Mouse (Mus musculus): Measurements from ENCODE around the gene Icam5. TPM values are rescaled to one million over a fixed set of nuclear protein-coding genes. Genes with fewer than 3 reads are reported as not detected.

Icam5 gene
- under 1 TPM; 0.18 to 0.29 TPM for total RNA-seq (2023)

DNA sequence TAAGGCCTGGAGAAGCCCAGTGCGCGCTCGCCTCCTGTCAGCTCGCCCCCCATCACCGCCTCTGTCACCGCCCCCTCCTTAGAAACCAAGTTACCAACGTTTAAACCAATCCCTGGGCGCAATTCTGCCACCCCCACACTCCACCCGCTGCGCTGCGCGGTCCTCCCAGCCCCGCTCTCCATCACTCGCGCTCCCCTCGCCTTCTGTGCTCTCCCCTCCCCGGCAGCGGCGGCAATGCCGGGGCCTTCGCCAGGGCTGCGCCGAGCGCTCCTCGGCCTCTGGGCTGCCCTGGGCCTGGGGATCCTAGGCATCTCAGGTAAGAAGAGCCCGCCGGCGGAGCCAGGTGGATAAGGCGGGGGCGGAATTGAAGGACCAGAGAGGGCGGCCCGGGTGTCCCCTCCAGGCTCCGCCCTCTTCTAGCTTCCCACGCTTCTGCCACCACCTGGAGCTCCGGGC lies at the start of gene Icam5:
Gene Icam5, plus strand, starts transcription at position 178 of the 456 bp plus-strand sequence.

DNA sequence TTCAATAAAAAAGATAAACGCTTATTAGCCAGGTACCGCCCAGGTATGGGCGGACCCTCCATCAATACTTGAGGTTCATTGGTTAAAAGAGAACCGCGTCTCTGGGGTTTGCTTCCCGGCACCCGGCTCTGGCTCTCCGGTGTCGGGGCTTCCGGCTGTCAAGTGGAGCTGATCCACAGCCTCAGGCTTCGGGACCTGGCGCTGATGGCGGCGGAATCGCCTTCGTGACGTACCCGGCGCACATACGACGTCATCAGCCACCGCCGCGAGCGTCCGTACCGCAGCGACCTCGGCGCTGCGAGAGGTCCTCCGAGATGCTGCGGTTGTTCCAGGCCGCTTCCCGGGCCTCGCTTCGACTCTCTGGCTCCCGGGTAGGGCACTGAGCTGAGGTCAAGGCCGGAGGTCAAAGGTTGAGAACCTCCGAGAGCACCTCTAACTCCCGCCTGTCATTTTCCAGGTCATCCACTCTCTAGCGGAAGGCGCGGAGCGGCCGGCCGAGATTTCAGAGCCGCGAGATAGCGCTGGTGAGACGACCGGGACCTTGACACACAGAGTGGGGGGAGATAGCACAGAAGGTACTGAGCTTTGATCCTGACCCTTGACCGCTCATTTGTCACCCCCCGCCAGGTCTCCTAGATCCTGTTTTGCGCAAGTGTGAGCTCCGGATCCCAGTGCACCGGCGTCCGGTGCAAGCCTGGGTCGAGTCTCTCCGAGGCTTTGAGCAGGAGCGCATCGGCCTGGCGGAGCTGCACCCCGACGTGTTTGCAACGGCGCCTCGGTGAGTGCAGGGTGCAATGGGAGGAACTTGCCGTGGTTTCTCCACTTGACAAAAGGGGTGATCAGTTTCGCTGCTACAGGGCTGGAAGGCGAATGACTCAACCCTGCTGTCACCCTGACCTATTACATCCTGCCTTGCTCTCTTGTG lies 29.0 kb upstream of the Icam5 start, which contains the start of gene Mrpl4:
Gene Mrpl4, plus strand, starts transcription at position 112 of the 925 bp plus-strand sequence.

DNA sequence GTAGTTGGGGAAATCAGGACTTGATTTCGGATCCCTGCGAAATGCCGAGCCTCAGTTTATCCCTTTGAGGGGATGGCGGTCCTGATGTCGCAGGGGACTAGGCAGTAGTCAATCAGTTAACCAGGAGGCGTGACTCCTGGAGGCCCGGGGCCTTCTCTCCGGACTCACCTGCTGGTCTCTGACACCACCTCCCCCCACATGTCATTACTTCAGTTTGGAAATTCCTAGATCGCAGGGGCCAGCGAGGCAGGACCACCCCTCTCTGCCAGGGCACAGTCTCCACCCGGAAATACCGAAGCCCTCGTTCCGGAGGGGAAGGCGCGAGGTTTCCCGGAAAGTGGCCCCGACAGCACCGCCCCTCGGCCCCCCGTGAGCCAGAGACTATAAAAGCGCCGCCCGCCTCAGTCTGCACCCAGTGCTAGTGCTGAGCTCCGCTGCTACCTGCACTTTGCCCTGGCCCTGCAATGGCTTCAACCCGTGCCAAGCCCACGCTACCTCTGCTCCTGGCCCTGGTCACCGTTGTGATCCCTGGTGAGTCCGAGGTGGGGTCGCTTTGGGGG lies 16.2 kb upstream of the Icam5 start, which contains the start of gene Icam1:
Gene Icam1, plus strand, starts transcription at position 415 of the 560 bp plus-strand sequence.

DNA sequence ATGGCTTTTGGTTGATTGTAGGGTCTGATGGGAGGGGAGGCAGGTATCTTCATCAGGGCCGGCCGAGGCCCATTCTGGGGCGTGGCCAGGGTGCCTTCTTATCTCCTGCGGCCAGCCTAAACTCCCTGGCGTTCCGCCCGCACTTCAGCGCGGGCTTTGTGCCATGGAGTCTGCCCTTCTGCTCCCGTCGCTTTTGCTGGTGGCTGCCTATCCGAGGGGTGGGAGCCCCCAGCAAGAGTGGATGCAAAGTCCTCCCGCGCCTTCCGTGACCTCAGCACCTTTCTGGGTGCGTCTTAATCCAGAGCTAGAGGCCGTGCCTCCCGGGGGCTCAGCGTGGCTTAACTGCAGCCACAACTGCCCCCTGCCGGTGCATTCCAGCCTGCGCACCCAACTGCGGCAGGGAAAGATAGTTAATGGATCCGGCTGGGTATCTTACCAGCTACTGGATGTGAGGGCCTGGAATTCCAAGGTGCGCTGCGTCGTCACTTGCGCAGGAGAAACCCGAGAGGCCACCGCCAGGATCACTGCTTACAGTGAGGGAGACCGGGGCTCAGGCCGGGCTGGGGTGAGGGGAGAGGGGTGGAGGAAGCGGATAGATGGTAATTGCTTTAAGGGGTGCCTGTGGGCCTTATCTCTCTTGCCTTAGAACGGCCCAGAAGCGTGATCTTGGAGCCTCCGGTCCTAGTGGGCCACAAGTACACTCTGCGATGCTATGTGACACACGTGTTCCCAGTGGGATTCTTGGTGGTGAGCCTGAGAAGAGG lies 2.4 kb upstream of the Icam5 start, which contains the start of gene Icam4:
Gene Icam4, plus strand, starts transcription at position 83 of the 764 bp plus-strand sequence.

DNA sequence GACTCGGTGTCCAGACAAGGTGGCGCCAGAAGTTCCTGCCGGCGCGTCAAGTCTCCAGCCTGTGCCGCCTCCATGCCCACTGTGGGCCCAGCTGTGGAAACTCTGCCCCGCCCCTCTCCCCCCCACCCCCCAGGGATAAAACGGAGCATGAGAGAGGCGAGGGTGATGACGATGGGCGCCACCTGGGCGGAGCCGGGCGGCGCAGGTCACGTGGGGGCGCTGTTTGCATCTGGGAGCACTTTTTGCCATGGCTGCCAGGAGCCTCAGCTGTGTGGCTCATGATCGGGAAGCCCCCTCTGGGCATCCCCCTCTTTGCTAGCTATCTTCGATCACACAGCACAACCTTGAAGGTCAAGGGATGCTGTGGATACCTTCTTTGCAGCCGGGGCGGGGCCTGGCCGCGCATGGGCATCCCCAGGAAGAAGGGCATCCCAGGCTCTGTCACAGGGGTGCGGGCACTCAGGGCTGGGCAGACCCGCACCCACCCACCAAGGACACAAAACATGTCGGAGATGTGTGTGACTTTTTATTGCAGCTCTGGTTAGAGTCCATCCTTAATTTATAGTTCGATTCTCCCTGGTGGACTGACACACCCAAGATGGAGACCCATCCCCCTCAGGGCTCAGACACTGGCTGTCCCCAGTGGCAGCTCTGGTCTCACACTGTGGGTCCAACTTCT lies 35.3 kb downstream of the Icam5 start, which contains the start of gene Zglp1:
Gene Zglp1, minus strand, starts transcription at position 88 of the 679 bp plus-strand sequence.

DNA sequence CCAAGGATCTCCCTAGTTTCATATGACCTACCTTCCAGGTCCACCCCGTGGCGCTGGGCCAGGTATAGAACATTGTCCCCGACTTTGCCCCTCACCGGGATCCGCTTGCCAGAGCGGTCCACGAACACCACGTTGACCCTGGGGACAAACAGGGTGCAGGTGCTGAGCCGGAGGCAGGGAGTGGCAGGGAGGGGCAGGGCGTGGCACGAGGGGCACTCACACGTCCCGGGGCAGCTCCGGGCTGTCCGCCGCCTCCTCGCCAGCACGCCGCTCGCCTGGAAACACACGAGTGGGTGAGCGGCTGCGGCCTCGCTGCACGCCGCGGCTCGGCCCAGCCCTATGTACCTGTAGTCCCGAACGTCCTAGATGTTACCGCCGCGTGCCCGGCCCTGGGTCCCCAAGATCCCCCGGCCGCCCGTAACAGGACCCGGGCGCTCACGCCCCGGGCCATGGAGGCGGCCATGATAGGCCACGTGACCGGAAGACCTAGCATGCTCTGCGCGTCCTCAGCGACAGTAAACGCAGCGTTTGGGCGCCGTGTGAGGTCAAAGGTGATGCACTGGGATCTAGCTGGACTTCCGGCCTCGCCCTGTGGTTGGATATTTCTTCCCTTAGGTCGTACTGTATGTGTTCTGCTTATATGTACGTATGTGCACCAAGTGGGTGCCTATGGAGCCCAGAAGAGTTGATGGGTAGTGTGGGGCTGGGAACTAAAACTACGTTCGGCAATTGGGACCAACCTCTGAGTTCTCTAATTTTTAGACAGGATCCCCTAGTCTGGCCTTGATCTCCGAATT lies 41.4 kb downstream of the Icam5 start, which contains the start of the genes Gm49373 and Fdx1l:
Gene Gm49373, minus strand, starts transcription at position 53 of the 797 bp plus-strand sequence.
Gene Fdx1l, minus strand, starts transcription at position 571 of the 797 bp plus-strand sequence.

Other genes with a start within 250 kb of the Icam5 start
- 1 to 10 TPM; 1.1 to 1.7 TPM for gene Col5a3, start 217.0 kb upstream of the Icam5 start, total RNA-seq (2023)
- gene Rdh8, start 213.6 kb upstream of the Icam5 start, total RNA-seq (2023) = not detected
- gene A230050P20Rik, start 163.4 kb upstream of the Icam5 start, total RNA-seq (2023) = 10 to 100 TPM; 46.3 to 59.5 TPM
- gene Angptl6, start 152.3 kb upstream of the Icam5 start, total RNA-seq (2023) = 1 to 10 TPM in 1 of 2 experiments, under 1 TPM in 1; 0.71 to 1.0 TPM
- 100 to 1,000 TPM; 123 to 133 TPM for gene Ppan, start 143.9 kb upstream of the Icam5 start, total RNA-seq (2023)
- gene Eif3g, start 133.4 kb upstream of the Icam5 start, total RNA-seq (2023) = 100 to 1,000 TPM; 184 to 200 TPM
- 10 to 100 TPM; 76.1 to 83.9 TPM for gene Dnmt1, start 72.2 kb upstream of the Icam5 start, total RNA-seq (2023)
- 1 to 10 TPM; 2.5 to 3.1 TPM for gene S1pr2, start 55.3 kb upstream of the Icam5 start, total RNA-seq (2023)
- gene Mrpl4, start 29.3 kb upstream of the Icam5 start, total RNA-seq (2023) = 10 to 100 TPM; 54.8 to 56.5 TPM
- 10 to 100 TPM; 58.0 TPM for gene Icam1, start 16.1 kb upstream of the Icam5 start, total RNA-seq (2023)
- under 1 TPM in 1 of 2 experiments, not detected in 1; 0.73 TPM for gene Icam4, start 2.7 kb upstream of the Icam5 start, total RNA-seq (2023)
- gene Zglp1, start 35.0 kb downstream of the Icam5 start, total RNA-seq (2023) = 1 to 10 TPM in 1 of 2 experiments, not detected in 1; 2.0 TPM
- 1 to 10 TPM; 2.0 to 2.3 TPM for gene Gm49373, start 41.0 kb downstream of the Icam5 start, total RNA-seq (2023)
- 10 to 100 TPM; 27.0 to 29.9 TPM for gene Fdx1l, start 41.5 kb downstream of the Icam5 start, total RNA-seq (2023)
- 10 to 100 TPM in 1 of 2 experiments, 1 to 10 TPM in 1; 7.7 to 10.6 TPM for gene Gm38431, start 59.9 kb downstream of the Icam5 start, total RNA-seq (2023)
- gene Raver1, start 59.9 kb downstream of the Icam5 start, total RNA-seq (2023) = 100 to 1,000 TPM; 109 to 117 TPM
- 10 to 100 TPM; 64.0 to 68.8 TPM for gene Tyk2, start 99.2 kb downstream of the Icam5 start, total RNA-seq (2023)
- gene Cdc37, start 117.9 kb downstream of the Icam5 start, total RNA-seq (2023) = 100 to 1,000 TPM; 103 to 110 TPM
- 10 to 100 TPM; 10.2 to 10.4 TPM for gene Pde4a, start 133.6 kb downstream of the Icam5 start, total RNA-seq (2023)
- 10 to 100 TPM; 30.9 to 43.4 TPM for gene Keap1, start 207.3 kb downstream of the Icam5 start, total RNA-seq (2023)
- gene S1pr5, start 216.4 kb downstream of the Icam5 start, total RNA-seq (2023) = under 1 TPM; 0.30 to 0.35 TPM
- 10 to 100 TPM; 55.8 to 57.5 TPM for gene Atg4d, start 233.2 kb downstream of the Icam5 start, total RNA-seq (2023)

All from B cell, adult 67 days (primary cell).